Mouse (Mus musculus) forebrain, embryonic 10.5 days (tissue): ENCODE data around the gene Nodal. TPM values are rescaled to one million over a fixed set of nuclear protein-coding genes. Genes with fewer than 3 reads are reported as not detected.
A peak's percentile ranks its signal among the peaks of the same experiment; 100 is the strongest.

Experiments
- DNase-seq: peaks from one replicate; pipeline ENCODE4 v3.0.0-alpha.2; 2017; ENCODE audit warnings: low spot score; ENCODE audit errors: extremely low spot score
- H3K27ac ChIP-seq: fragments of 300-500 bp; sonication (generic); 2 replicates; pipeline ENCODE4 v1.5.1; 2016; ENCODE audit warnings: mild to moderate bottlenecking
- H3K27me3 ChIP-seq: fragments of 300-500 bp; sonication (generic); 2 replicates; pipeline ENCODE4 v1.6.1; 2016; ENCODE audit warnings: mild to moderate bottlenecking; ENCODE audit not compliant: poor library complexity, severe bottlenecking
- H3K36me3 ChIP-seq: fragments of 300-500 bp; sonication (generic); replicated peaks from 2 replicates; pipeline ENCODE4 v1.6.1; 2016; ENCODE audit warnings: mild to moderate bottlenecking, moderate library complexity
- H3K4me1 ChIP-seq: fragments of 300-500 bp; sonication (generic); 2 replicates; pipeline ENCODE4 v1.6.1; 2016
- H3K4me3 ChIP-seq: fragments of 300-500 bp; sonication (generic); 2 replicates; pipeline ENCODE4 v1.5.1; 2016; ENCODE audit warnings: mild to moderate bottlenecking, moderate library complexity
- H3K9me3 ChIP-seq: fragments of 300-500 bp; sonication (generic); 2 replicates; pipeline ENCODE4 v1.6.1; 2016; ENCODE audit warnings: mild to moderate bottlenecking, moderate library complexity
- WGBS: fragments of 180-500 bp; shearing (Covaris S2); methylation state at CpG from one replicate; pipeline ENCODE4 v1.1.7; 2016; 5-methylcytosine and 5-hydroxymethylcytosine counted together
- polyA plus RNA-seq: library from polyadenylated mRNA; unstranded; fragments of >200 nt; fragmentation: Nextera tagmentation; extraction: Ambion mirVana; gene quantifications from 2 replicates; pipeline ENCODE4 v1.2.1, GENCODE M21; 2016

The Nodal gene
- polyA plus RNA-seq, 1 experiment from 2014 or later: 0.50 TPM

DNA sequence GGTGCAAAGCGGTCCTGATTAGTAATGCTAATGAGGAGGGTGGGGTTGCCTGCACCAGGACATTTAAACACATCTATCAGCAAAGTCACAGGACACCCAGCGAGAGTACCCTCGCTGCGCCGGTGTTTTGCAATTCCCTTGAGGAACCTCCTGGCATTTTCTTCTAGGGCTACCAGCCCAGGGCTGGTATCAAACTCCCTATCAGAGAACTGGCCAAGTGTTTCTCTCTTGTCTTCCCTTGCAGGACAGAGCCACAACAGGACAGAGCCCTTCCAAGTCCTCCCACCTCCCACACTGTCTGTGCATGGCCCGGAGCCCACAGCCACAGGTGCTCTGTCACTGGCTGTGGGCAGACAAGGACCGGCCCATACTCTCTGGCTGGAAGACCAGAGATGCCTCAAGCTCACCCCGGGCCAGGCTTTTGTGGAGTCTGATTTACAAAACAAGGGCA is 35.5 kb upstream of the Nodal start:
- H3K27me3 ChIP-seq: peaks cover 49% of the 10 kb centered on the region
- peak overlapping the region; percentile 70 for H3K4me3 ChIP-seq
- H3K36me3 ChIP-seq: peaks cover 4% of the 10 kb centered on the region; the same call in 1 of the 2 replicates
- WGBS: 0% methylated on average over 8 of the region's 8 CpGs
- no peaks in the 10 kb centered on the region for H3K9me3 ChIP-seq
- peaks cover 60% of the 10 kb centered on the region for H3K4me1 ChIP-seq
- no peak for DNase-seq
- peak overlapping the region; percentile 90 for H3K27ac ChIP-seq

DNA sequence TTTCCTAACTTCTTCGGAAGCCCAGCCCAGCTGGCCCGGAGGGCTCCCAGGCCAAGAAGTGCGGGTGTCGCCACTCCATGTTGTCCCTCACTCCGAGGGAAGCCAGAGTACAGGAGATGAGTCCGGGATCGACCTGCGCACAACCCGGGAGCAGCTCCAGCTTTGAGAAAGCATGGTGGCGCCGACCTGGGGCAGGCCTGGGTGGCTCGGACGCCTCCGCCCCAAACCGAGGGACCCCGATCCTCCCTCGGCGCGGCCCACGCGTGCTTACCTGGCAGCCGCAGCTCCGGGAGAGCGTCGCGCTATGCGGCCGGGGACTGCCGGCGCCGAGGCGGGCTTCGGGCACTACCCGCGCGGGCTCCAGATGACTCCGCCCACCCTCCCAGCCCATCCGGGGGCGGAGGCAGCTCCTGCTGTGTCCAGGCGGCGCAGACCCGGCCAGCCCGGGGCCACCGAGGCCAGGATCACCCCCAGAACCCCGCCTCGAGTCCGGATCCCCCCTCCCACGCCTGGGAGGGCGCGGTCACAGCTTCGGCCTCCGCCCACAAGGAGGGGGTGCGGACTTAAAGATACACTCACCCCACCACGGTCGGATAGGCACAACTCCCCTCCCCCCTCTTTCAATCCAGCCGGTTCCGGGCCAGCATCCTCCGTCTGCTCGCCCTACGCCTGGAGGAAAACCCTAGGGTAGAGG is 34.6 kb upstream of the Nodal start, which contains the start of gene Pald1:
Pald1 (minus strand) TSS at position 510 of the 694 bp plus-strand sequence.
- peak; percentile 82 for DNase-seq
- H3K36me3 ChIP-seq: peaks cover 2% of the 10 kb centered on the region; the same call in 1 of the 2 replicates
- peaks cover 49% of the 10 kb centered on the region for H3K27me3 ChIP-seq
- WGBS: under 1% methylated on average over 60 of the region's 60 CpGs
- H3K9me3 ChIP-seq: no peaks in the 10 kb centered on the region
- peak within 1 kb of the TSS; percentile 70 for H3K4me3 ChIP-seq
- peak within 1 kb of the TSS; percentile 90 for H3K27ac ChIP-seq
- peaks cover 57% of the 10 kb centered on the region for H3K4me1 ChIP-seq

DNA sequence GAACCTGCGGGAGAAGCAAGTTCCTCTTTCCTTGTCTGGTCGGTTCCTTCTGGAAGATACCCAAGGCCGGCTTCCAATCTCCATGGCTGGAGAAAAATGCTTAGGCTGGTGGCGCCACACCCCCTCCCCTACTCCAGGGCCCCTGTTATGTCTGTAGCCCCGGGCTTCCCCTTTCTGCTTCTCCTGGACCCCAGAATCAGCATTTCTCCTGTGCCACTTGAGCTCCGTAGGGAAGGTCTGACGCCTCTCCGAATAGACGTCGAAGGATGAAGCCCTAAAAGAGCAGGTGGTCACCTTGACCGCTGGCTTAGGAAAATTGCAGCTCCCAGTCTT is 34.1 kb upstream of the Nodal start:
- 3% methylated on average over 11 of the region's 11 CpGs for WGBS
- H3K4me1 ChIP-seq: peaks cover 56% of the 10 kb centered on the region
- no peak for DNase-seq
- H3K36me3 ChIP-seq: no peaks in the 10 kb centered on the region
- H3K9me3 ChIP-seq: no peaks in the 10 kb centered on the region
- H3K27ac ChIP-seq: peak overlapping the region; percentile 90
- peak overlapping the region; percentile 70 for H3K4me3 ChIP-seq
- peaks cover 49% of the 10 kb centered on the region for H3K27me3 ChIP-seq

DNA sequence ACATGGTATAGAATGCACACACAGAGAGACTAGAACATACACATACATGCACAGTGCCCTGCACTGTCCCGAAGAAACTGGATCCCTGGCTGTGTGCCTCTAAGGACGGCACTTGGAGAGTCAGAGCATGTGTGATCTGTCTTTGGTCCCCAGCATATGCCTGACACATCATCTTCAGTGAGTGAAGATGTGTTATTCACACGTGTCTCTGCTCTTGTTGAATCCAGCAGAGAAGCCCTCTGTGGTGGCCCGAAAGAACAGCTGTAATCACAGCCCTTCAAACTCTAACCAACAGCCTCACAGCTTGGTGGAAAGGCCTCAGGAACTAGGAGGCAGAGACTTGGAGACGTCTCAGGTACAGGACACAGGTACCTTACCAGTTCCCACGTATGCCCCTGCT is 32.6 kb upstream of the Nodal start:
- no peak for DNase-seq
- peaks cover 47% of the 10 kb centered on the region for H3K27me3 ChIP-seq

DNA sequence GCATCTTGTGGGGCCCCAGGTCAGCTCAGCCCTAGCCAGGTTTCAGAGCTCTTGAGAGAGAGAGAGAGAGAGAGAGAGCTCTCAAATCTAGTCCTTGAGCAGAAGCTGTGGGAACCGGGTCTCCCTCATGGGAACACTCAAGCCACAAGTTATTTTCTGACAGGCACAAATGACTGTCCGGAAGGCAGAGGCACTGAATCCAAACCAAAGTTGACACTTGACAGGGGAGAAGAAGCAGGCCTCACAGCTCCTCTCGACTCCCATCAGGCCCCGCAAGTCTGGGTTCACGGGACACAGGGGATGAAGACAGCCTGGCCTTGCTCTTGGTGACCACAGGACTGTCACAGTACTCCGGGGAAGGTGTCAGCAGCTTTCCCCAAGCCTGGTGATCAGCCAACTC is 31.5 kb upstream of the Nodal start:
- Histone ChIP-seq H3K9me3 (no peaks in the 10 kb centered on the region), H3K27me3 (peaks cover 36% of the 10 kb centered on the region), H3K4me1 (peaks cover 39% of the 10 kb centered on the region), H3K27ac (no peak overlapping the region), H3K4me3 (no peak overlapping the region), H3K36me3 (no peaks in the 10 kb centered on the region)
- WGBS: 83% methylated on average over 6 of the region's 6 CpGs
- DNase-seq: no peak

More for the DNA sequence above, 32.6 kb upstream of the Nodal start:
- H3K27ac ChIP-seq: no peak overlapping the region
- no peaks in the 10 kb centered on the region for H3K36me3 ChIP-seq
- H3K4me3 ChIP-seq: no peak overlapping the region
- H3K4me1 ChIP-seq: peaks cover 50% of the 10 kb centered on the region
- 91% methylated on average over 6 of the region's 6 CpGs for WGBS
- H3K9me3 ChIP-seq: no peaks in the 10 kb centered on the region

DNA sequence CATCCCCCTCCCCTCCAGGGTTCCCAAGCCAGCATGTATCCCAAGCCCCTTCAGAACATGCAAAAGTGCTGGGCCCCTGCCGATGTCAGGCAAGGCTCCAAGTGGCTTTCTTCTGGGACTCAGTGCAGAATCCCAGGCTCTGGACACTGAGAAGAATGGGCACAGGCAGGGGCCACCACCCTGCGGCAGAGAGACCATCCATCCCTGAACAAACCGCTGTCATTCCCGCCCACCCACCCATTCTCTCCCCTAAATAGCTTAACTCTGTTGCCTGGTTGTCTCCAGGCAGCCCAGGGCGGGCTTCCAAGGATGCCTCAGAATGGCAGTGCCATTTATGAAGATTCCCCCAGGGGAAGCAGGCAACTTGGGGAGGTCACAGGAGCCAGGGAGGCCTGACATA is 28.8 kb upstream of the Nodal start:
- no peaks in the 10 kb centered on the region for H3K36me3 ChIP-seq
- H3K9me3 ChIP-seq: no peaks in the 10 kb centered on the region
- no peak overlapping the region for H3K27ac ChIP-seq
- peaks cover 11% of the 10 kb centered on the region for H3K4me1 ChIP-seq
- 56% methylated on average over 5 of the region's 5 CpGs for WGBS
- H3K27me3 ChIP-seq: peaks cover 23% of the 10 kb centered on the region
- H3K4me3 ChIP-seq: no peak overlapping the region
- DNase-seq: no peak

DNA sequence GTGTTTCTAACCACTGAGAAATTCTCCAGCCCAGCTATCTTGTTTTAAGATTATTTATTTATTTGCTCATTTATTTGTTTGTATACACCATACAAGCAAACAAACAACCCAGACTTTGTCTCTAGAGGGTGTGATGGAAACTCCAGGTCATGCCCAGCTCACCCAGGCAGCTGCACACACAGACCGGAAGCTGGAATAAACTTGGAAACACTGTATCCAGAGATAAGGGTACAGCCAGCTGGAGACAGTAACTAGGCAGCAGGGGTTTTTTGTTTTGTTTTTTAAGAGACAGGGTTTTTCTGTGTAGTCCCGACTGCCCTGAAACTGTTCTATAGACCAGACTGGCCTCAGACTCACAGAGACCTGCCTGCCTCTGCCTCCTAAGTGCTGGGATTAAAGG is 27.6 kb upstream of the Nodal start:
- WGBS: 90% methylated on average over 2 of the region's 2 CpGs
- Histone ChIP-seq H3K9me3 (no peaks in the 10 kb centered on the region), H3K27ac (no peak overlapping the region), H3K4me3 (no peak overlapping the region), H3K4me1 (peaks cover 15% of the 10 kb centered on the region), H3K27me3 (peaks cover 12% of the 10 kb centered on the region), H3K36me3 (no peaks in the 10 kb centered on the region)
- no peak for DNase-seq

DNA sequence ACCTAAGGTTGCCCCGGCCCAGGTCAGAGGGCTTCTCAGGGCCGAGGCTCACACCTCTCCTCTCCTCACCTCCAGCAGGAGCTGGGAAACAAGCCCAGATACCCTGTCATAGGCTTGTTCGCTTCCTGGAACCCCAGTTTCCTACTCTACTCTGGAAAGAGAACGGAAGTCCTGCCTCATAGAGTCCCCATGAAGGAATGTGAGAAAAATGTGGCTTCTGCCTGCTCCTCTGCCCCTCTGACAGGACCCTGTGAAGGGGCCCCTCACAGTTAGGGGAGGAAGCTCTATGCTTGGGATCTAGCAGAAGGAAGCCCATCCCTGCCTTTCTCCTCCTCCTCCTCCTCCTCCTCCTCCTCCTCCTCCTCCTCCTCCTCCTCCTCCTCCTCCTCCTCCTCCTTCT is 25.2 kb upstream of the Nodal start:
- peaks cover 15% of the 10 kb centered on the region for H3K4me1 ChIP-seq
- DNase-seq: no peak
- H3K36me3 ChIP-seq: no peaks in the 10 kb centered on the region
- H3K27ac ChIP-seq: no peak overlapping the region
- no peaks in the 10 kb centered on the region for H3K27me3 ChIP-seq
- H3K4me3 ChIP-seq: no peak overlapping the region
- 58% methylated on average over 4 of the region's 4 CpGs for WGBS
- H3K9me3 ChIP-seq: no peaks in the 10 kb centered on the region

DNA sequence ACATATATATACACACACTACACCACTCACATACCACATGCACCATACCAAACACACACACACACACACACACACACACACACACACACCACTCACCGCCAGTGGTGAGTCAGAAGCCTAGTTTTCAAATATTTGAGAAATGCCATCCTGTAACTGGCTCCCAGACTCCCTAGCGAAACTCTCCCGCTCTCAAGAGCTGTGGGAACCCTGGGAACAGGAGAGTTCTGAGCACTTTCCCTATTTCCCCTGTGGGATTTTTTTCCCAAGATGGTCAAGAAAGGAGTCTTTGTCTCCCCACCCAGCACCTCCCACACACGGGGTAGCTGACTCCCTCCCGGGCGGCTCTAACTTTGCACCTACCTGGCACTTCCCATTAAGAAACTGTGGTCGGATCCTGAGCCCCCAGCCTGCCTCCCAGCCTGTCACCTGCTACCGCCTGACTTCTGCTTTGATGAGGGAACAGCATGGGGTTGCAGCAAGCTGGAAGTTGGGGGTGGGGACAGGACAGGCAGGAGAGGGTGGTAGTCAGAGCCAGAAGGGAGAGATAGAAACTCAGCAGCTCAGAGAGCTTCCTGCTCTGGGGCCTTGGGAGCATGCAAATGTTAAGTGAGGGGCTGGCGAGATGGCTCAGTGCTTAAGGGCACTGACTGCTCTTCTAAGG is 23.2 kb upstream of the Nodal start:
- peaks cover 15% of the 10 kb centered on the region for H3K4me1 ChIP-seq
- H3K9me3 ChIP-seq: no peaks in the 10 kb centered on the region
- DNase-seq: no peak
- no peaks in the 10 kb centered on the region for H3K27me3 ChIP-seq
- H3K36me3 ChIP-seq: no peaks in the 10 kb centered on the region
- WGBS: 22% methylated on average over 9 of the region's 9 CpGs
- peak overlapping the region; percentile 66 for H3K27ac ChIP-seq
- no peak overlapping the region for H3K4me3 ChIP-seq

DNA sequence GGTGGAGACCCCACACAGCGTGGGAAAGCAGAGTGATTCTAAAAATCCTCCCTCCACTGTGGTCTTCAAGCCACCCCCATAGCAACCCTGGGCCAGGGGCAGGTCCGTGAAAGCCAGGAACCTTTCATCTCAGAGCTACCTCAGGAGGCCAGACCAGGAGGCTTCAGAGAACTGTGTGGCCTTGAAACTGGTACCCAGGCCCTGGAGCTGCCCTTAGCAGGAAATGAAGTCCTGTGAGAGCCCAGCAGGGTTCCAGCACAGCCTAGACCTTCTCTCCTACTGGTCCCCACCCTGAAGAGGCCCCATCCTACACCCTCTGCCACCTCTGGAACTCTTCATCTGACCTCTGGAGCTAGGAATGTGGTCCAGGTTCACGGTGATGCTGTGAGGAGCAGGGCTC is 19.6 kb upstream of the Nodal start:
- no peaks in the 10 kb centered on the region for H3K36me3 ChIP-seq
- 62% methylated on average over 3 of the region's 3 CpGs for WGBS
- DNase-seq: no peak
- peaks cover 15% of the 10 kb centered on the region for H3K4me1 ChIP-seq
- no peak overlapping the region for H3K27ac ChIP-seq
- H3K27me3 ChIP-seq: no peaks in the 10 kb centered on the region
- H3K4me3 ChIP-seq: no peak overlapping the region
- H3K9me3 ChIP-seq: no peaks in the 10 kb centered on the region

DNA sequence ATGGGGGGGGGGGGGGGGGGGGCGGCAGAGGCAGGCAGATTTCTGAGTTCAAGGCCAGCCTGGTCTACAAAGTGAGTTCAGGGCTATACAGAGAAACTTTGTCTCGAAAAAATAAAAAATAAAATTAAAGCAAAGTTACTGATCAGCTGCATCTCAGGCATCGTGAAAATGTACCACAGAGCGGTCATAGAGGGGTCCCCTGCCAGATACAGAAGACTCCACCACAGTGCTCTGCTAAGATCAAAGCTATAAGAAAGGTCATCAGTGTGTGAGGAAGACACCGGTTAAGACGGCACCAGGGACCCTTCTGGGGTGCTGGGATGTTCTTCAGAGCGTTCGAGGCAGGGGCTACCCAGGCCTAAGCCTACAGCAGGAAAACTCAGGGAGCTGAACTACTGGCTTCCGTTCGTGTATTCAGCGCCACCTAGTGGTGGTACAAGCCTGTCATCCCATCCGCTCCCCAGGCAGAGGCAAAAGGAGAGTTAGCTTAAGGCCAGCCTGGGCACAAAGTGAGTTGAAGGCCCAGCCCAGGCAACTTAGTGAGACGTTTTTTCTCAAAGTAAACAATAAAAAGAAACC is 18.5 kb upstream of the Nodal start:
- no peaks in the 10 kb centered on the region for H3K36me3 ChIP-seq
- no peak overlapping the region for H3K4me3 ChIP-seq
- no peak overlapping the region for H3K27ac ChIP-seq
- WGBS: 30% methylated on average over 13 of the region's 13 CpGs
- H3K4me1 ChIP-seq: peaks cover 15% of the 10 kb centered on the region
- DNase-seq: peak; percentile 84
- H3K27me3 ChIP-seq: no peaks in the 10 kb centered on the region
- no peaks in the 10 kb centered on the region for H3K9me3 ChIP-seq

DNA sequence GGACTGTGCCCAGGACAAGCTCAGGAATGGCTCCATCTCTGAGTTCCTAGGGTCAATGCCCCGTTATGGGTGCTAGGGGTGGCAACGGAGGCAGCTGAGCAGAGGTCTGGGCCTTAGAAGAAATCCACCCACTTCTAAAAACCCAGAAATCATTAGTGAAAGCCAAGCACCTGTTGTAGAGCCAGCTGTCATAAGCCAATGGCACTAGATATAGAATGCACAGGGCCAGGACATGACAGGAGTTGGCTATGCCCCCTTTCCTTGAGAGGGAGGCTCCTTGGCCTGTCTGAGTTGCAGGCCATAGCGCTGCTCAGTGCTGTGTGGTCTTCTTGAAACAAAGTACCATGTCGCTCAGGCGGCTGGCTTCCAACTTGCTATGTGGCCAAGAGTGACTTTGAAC is 17.4 kb upstream of the Nodal start:
- Histone ChIP-seq H3K27me3 (peaks cover 2% of the 10 kb centered on the region), H3K27ac (no peak overlapping the region), H3K9me3 (no peaks in the 10 kb centered on the region), H3K36me3 (no peaks in the 10 kb centered on the region), H3K4me3 (no peak overlapping the region), H3K4me1 (peaks cover 8% of the 10 kb centered on the region)
- 93% methylated on average over 5 of the region's 5 CpGs for WGBS
- DNase-seq: no peak

DNA sequence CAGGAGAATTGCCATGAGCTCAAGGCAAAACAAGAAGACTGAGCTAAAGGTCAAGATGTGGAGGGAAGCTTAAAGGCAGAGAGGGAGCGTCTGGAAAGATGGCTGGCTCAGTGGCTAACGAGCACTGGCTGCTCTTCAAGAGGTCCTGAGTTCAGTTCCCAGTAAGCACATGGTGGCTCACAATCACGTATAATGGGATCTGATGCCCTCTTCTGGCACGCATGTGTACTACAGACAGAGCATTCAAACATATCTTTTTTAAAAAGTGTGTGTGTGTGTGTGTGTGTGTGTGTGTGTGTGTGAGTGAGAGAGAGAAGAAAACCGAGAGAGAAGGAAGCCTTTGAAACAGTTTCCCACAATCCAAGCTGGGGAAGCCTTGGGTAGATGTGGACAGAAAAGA is 15.3 kb upstream of the Nodal start:
- DNase-seq: no peak
- WGBS: 70% methylated on average over 5 of the region's 5 CpGs
- no peak overlapping the region for H3K27ac ChIP-seq
- H3K9me3 ChIP-seq: no peaks in the 10 kb centered on the region
- H3K27me3 ChIP-seq: peaks cover 11% of the 10 kb centered on the region
- H3K4me3 ChIP-seq: no peak overlapping the region
- no peaks in the 10 kb centered on the region for H3K36me3 ChIP-seq
- peaks cover 14% of the 10 kb centered on the region for H3K4me1 ChIP-seq
